Mouse (Mus musculus): ENCODE results near the gene Itk.
"Not testable (repeated sequence)": the region's sequence is repeated elsewhere in the genome, so short reads cannot be mapped to it uniquely, and the experiment has no call there.

Itk gene

GRCm38 (mm10) chr11:46389336-46390117 lies at the start of gene Itk:
TSS of gene Itk (minus strand) at chr11:46389515.
- in situ Hi-C loops (cut with MboI, MseI): loop anchor here (5.0 to 10.0 kb wide), 4 partner anchors 33 to 985 kb away; no protein-coding TSS in a partner anchor

GRCm38 (mm10) chr11:46437459-46438000 lies 48.2 kb upstream of the Itk start:
- in situ Hi-C loops (cut with MboI, MseI): no loop called here

- in situ Hi-C loops (cut with MboI, MseI): no loop called here
These were observed 47.6 kb upstream of the Itk start, which contains the start of gene Med7 for GRCm38 (mm10) chr11:46436760-46437458. TSS of gene Med7 (plus strand) at chr11:46436925.

DNA sequence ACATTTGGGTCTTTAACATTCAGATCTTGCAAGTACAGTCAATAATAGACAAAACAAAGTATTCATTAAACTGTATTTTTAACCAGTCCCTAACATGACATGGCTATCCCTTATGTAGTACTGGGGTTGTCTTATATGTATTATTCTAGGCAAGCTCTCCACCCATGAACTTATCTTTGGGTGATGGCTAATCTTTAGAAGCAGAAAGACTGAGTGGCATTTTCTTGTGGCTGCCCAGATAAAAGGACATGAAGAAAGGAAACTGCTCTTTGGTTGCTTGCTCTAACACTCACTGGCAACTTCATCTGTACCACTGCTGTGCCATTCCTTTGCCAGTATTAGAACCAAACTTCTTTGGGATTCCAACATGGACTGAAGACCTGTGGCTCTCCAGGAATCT lies 46.0 kb upstream of the Itk start:
- in situ Hi-C loops (cut with MboI, MseI): no loop called here

GRCm38 (mm10) chr11:46431129-46431528 lies 41.8 kb upstream of the Itk start:
- in situ Hi-C loops (cut with MboI, MseI): loop anchor here (5.0 kb wide), 1 partner anchor 69 kb away; no protein-coding TSS in a partner anchor

GRCm38 (mm10) chr11:46430123-46430522 lies 40.8 kb upstream of the Itk start:
- in situ Hi-C loops (cut with MboI, MseI): loop anchor here (5.0 kb wide), 1 partner anchor 68 kb away; no protein-coding TSS in a partner anchor

GRCm38 (mm10) chr11:46428131-46428530 lies 38.8 kb upstream of the Itk start:
- in situ Hi-C loops (cut with MboI, MseI): not testable (repeated sequence)

- in situ Hi-C loops (cut with MboI, MseI): loop anchor here (5.0 kb wide), 1 partner anchor 34 kb away; the partner anchor contains the start of gene Itk
These were observed 32.0 kb upstream of the Itk start for GRCm38 (mm10) chr11:46421086-46421888.

DNA sequence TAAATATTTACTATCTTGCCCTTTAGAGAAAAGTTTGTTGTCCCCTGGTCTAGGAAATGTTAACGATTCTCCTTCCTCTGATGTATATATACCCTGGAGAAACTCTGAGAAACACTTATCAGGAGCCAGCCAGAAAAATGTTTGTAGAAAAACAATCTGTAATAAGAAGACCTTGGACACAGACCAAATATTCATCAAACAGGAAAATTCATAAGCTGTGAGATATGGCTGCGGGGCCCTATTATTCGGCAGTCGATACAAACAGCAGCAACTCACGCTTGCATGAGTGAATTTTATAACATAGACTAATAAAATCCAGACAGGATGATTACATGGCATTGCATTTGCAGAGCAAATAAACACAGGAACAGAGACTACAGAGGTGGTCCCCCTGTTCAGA lies 29.5 kb upstream of the Itk start:
- in situ Hi-C loops (cut with MboI, MseI): no loop called here

GRCm38 (mm10) chr11:46418438-46418837 lies 29.1 kb upstream of the Itk start:
- in situ Hi-C loops (cut with MboI, MseI): no loop called here

DNA sequence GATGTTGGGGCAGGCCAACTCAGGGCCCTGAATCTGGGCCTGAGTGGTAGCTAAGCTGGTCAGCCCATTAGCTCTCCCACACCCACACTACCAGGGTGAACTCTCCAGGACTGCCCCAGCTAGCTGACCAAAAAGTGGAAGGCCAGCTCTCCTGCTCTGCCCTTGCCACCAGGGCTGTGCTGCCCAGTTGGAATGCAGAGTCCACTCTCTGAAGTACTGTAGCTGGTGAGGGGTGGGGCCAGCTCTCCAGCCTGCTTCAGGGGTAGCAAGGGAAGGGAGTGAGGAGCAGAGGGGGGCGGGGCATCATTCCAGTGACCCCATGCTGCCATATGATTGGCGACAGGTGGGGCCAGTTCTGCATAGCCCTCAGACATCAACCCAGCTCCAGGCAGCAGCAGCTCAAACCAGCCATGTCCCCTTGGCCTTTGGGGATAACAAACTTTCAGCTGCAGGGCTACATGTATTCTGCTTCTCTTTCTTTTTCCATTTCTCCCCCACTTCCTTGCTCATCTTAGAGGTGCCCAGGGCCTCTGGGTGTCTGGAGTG lies 20.8 kb upstream of the Itk start:
- in situ Hi-C loops (cut with MboI, MseI): no loop called here

GRCm38 (mm10) chr11:46406721-46407120 lies 17.4 kb upstream of the Itk start:
- in situ Hi-C loops (cut with MboI, MseI): no loop called here

- in situ Hi-C loops (cut with MboI, MseI): no loop called here
These were observed 15.7 kb upstream of the Itk start for GRCm38 (mm10) chr11:46404986-46405385.

- in situ Hi-C loops (cut with MboI, MseI): no loop called here
These were observed 12.2 kb upstream of the Itk start for GRCm38 (mm10) chr11:46401555-46401954.

GRCm38 (mm10) chr11:46398933-46399383 lies 9.6 kb upstream of the Itk start:
- in situ Hi-C loops (cut with MboI, MseI): no loop called here

- in situ Hi-C loops (cut with MboI, MseI): no loop called here
These were observed 9.2 kb upstream of the Itk start for GRCm38 (mm10) chr11:46398473-46398872.

DNA sequence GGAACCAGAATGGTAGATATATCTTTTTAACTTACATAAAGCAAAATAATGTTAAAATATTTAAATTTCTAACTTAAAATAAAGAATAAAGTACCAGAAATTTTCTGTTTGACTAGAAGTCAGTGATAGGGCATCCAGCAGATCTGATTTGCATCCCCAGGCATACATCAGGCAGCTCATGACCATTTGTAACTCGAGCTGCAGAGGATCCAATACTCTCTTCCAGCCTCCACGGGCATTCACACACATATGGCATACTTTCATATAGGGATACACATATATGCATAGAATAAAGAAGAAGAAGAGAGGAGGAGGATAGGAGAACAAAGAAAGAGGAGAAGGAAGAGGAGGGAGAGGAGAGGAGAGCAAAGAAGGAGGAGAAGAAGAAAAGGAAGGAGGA lies 8.6 kb upstream of the Itk start:
- in situ Hi-C loops (cut with MboI, MseI): no loop called here

DNA sequence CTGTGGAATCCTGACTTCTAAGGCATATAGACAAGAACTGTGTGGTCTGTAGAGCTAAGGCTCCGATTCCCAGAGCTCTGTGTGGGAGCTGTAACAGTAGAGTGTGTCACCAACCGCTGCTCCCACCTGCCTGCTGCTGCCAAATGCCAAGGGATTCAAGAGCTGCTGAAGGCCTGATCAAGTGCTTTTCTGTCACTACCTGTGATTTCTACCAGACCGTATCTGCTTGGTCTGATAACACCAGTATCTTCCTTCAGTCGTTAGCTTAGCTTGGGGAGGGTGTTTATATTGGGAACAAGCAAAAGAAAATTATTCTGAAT lies 7.5 kb upstream of the Itk start:
- in situ Hi-C loops (cut with MboI, MseI): no loop called here

- in situ Hi-C loops (cut with MboI, MseI): no loop called here
These were observed 7.0 kb upstream of the Itk start, which contains the start of gene Fam71b for GRCm38 (mm10) chr11:46396167-46396859. TSS of gene Fam71b (plus strand) at chr11:46396559.

DNA sequence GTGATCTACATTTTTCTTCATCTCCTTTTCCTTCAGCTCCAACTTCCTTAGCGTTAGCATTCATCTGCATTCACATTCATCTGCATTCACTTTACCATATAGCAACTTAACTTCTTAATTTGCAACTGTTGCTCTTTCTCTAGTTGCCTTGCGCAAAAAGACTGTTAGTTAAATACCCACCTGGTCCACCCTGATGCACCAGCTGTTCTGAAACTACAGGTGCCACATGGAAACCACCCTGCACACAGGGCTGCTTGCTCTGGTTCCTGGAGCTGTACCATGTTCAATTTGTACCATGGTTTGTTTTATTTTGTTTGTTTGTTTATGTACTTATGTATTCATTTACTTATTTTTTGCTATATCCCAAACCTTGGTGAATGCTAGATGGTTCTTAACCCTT lies 6.4 kb upstream of the Itk start:
- in situ Hi-C loops (cut with MboI, MseI): no loop called here

DNA sequence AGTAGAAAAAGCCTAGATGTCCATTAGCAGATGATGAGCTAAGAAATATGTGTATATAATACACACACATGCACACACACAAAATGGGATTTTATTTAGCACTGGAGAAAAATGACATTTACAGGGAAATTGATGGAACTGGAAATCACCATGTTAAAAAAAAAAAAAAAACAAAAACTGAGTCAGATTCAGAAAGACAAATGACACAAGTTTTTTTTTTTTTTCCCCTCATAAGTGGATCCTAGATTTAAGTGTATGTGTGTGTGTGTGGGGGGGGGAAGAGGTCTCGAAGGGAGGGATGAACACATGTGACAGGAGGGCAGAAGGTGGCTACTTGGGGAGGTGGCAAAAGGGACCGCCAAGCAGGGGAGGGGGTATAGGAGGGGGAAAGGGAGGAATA lies 5.8 kb upstream of the Itk start:
- in situ Hi-C loops (cut with MboI, MseI): no loop called here
